In genomic region chr2:29251095-29252058, GRCm38 (mm10) we compare ENCODE assay signal across 8 mouse cellular contexts. TPM values are rescaled to one million over a fixed set of nuclear protein-coding genes. Genes with fewer than 3 reads are reported as not detected.
A peak's percentile ranks its signal among the peaks of the same experiment; 100 is the strongest.
DNase-seq lines count a peak whose midpoint lies in the region; ATAC-seq and TF ChIP-seq lines count a peak whose summit lies in the region.

No protein-coding gene starts in this region.

- WGBS in kidney, postnatal 0 days: under 1% methylated on average over 61 of the region's 61 CpGs
- WGBS in forebrain, embryonic 11.5 days: under 1% methylated on average over 61 of the region's 61 CpGs
- 1% methylated on average over 61 of the region's 61 CpGs for WGBS in intestine, postnatal 0 days
- WGBS in midbrain, embryonic 11.5 days: under 1% methylated on average over 61 of the region's 61 CpGs

- peaks cover 64% of the 10 kb centered on the region for H3K27me3 ChIP-seq in kidney, postnatal 0 days (ENCODE audit: insufficient read depth, low read length)
- H3K27me3 ChIP-seq in forebrain, embryonic 11.5 days (ENCODE audit: control insufficient read depth, insufficient read depth, low read length): peaks cover 57% of the 10 kb centered on the region
- H3K27me3 ChIP-seq in intestine, postnatal 0 days (replicated peaks; ENCODE audit: control insufficient read depth, insufficient read depth, low read length): peaks cover 86% of the 10 kb centered on the region
- H3K27me3 ChIP-seq in midbrain, embryonic 11.5 days (ENCODE audit: control insufficient read depth, insufficient read depth, low read length): peaks cover 37% of the 10 kb centered on the region

- no peak for TF ChIP-seq CTCF in kidney, postnatal 0 days (IDR thresholded peaks at IDR 0.05; ENCODE audit: low read depth)
- no peak for TF ChIP-seq CTCF in intestine, postnatal 0 days (IDR thresholded peaks at IDR 0.05; ENCODE audit: low read depth)

- peak overlapping the region; percentile 72 for H3K4me3 ChIP-seq in kidney, postnatal 0 days (replicated peaks; ENCODE audit: low read depth, low read length)
- H3K4me3 ChIP-seq in forebrain, embryonic 11.5 days (ENCODE audit: low read depth, low read length): peak overlapping the region; percentile 60
- H3K4me3 ChIP-seq in intestine, postnatal 0 days (ENCODE audit: low read depth, low read length): peak overlapping the region; percentile 66
- peak overlapping the region; percentile 62 for H3K4me3 ChIP-seq in midbrain, embryonic 11.5 days (ENCODE audit: low read depth, low read length)

- no peak for ATAC-seq in kidney, postnatal 0 days (replicated peaks; ENCODE audit: low FRiP score, low read depth)
- ATAC-seq in forebrain, embryonic 11.5 days (replicated peaks; ENCODE audit: low FRiP score): 0 out of 2 replicates have a peak, but pooled peaks have one; percentile 34
- peak; percentile 7; the same call in 1 of the 2 replicates for ATAC-seq in intestine, postnatal 0 days
- peak; percentile 36; the same call in 1 of the 2 replicates for ATAC-seq in midbrain, embryonic 11.5 days (ENCODE audit: low FRiP score)
- no peak for ATAC-seq in erythroid progenitor cell, adult 5-6 weeks (replicated peaks; ENCODE audit: low FRiP score, poor library complexity, severe bottlenecking)

- peak overlapping the region; percentile 99 for H3K4me2 ChIP-seq in kidney, postnatal 0 days (ENCODE audit: low read length)
- peak overlapping the region; percentile 99 for H3K4me2 ChIP-seq in forebrain, embryonic 11.5 days (ENCODE audit: low read depth, low read length, severe bottlenecking)
- H3K4me2 ChIP-seq in intestine, postnatal 0 days (replicated peaks; ENCODE audit: low read depth): peak overlapping the region; percentile 96
- H3K4me2 ChIP-seq in midbrain, embryonic 11.5 days: peak overlapping the region; percentile 91

- peak overlapping the region; percentile 65 for H3K9ac ChIP-seq in kidney, postnatal 0 days (ENCODE audit: low read depth, low read length)
- peak overlapping the region; percentile 65 for H3K9ac ChIP-seq in forebrain, embryonic 11.5 days (ENCODE audit: low read length)
- 0 out of 2 replicates have a peak overlapping the region, but pooled peaks have one; percentile 40 for H3K9ac ChIP-seq in intestine, postnatal 0 days (ENCODE audit: low read depth, low read length)
- peak overlapping the region; percentile 68 for H3K9ac ChIP-seq in midbrain, embryonic 11.5 days (ENCODE audit: low read length)

- peaks cover 27% of the 10 kb centered on the region; the same call in 1 of the 2 replicates for H3K4me1 ChIP-seq in kidney, postnatal 0 days (replicated peaks; ENCODE audit: insufficient read depth, low read length)
- peaks cover 33% of the 10 kb centered on the region for H3K4me1 ChIP-seq in forebrain, embryonic 11.5 days (replicated peaks; ENCODE audit: control insufficient read depth, insufficient read depth, low read length)
- peaks cover 10% of the 10 kb centered on the region; the same call in 1 of the 2 replicates for H3K4me1 ChIP-seq in intestine, postnatal 0 days (replicated peaks; ENCODE audit: control insufficient read depth, insufficient read depth, low read length)
- H3K4me1 ChIP-seq in midbrain, embryonic 11.5 days (ENCODE audit: control insufficient read depth, insufficient read depth, low read length): peaks cover 30% of the 10 kb centered on the region

- H3K9me3 ChIP-seq in kidney, postnatal 0 days (replicated peaks; ENCODE audit: low read length): no peaks in the 10 kb centered on the region
- no peaks in the 10 kb centered on the region for H3K9me3 ChIP-seq in forebrain, embryonic 11.5 days (ENCODE audit: control insufficient read depth, low read length)
- H3K9me3 ChIP-seq in intestine, postnatal 0 days (ENCODE audit: control insufficient read depth): no peaks in the 10 kb centered on the region
- H3K9me3 ChIP-seq in midbrain, embryonic 11.5 days (ENCODE audit: control insufficient read depth, low read length): no peaks in the 10 kb centered on the region

- DNase-seq in kidney, postnatal 0 days (ENCODE audit: low spot score): no peak
- DNase-seq in kidney, adult 18-20 months: no peak
- DNase-seq in MEL-GATA-1-ER (ENCODE audit: extremely low read depth, low read depth): peak; percentile 47
- peak; percentile 66 for DNase-seq in forebrain, embryonic 11.5 days (ENCODE audit: low spot score)
- peak; percentile 96 for DNase-seq in midbrain, embryonic 11.5 days (ENCODE audit: low spot score, missing footprints)
- no peak for DNase-seq in layer of hippocampus, postnatal 14 days (ENCODE audit: low spot score in 2 of 2)

- no peak overlapping the region for H3K27ac ChIP-seq in kidney, postnatal 0 days
- H3K27ac ChIP-seq in forebrain, embryonic 11.5 days (ENCODE audit: low read depth, low read length): no peak overlapping the region
- H3K27ac ChIP-seq in intestine, postnatal 0 days (ENCODE audit: low read depth, low read length): no peak overlapping the region
- H3K27ac ChIP-seq in midbrain, embryonic 11.5 days (ENCODE audit: low read depth, low read length): no peak overlapping the region

- H3K36me3 ChIP-seq in kidney, postnatal 0 days (ENCODE audit: insufficient read depth, low read length): no peaks in the 10 kb centered on the region
- H3K36me3 ChIP-seq in forebrain, embryonic 11.5 days (ENCODE audit: control insufficient read depth, insufficient read depth, low read length): no peaks in the 10 kb centered on the region
- no peaks in the 10 kb centered on the region for H3K36me3 ChIP-seq in intestine, postnatal 0 days (ENCODE audit: control insufficient read depth, insufficient read depth)
- H3K36me3 ChIP-seq in midbrain, embryonic 11.5 days (ENCODE audit: control insufficient read depth, insufficient read depth, low read length): no peaks in the 10 kb centered on the region

RNA-seq across cellular contexts. Expression of gene Ntng2, which starts 1.4 kb away (rescaled TPM):
- 2.4 TPM in 2 replicates for polyA plus RNA-seq in kidney, postnatal 0 days (2015; fragmentation: Nextera tagmentation; extraction: Ambion mirVana)
- 1.6 and 2.4 TPM in 2 replicates for polyA plus RNA-seq in forebrain, embryonic 11.5 days (2014; fragmentation: Nextera tagmentation; extraction: Ambion mirVana)
- polyA plus RNA-seq in intestine, postnatal 0 days (2015; fragmentation: Nextera tagmentation; extraction: Ambion mirVana): 0.21 TPM in 1 of 2 replicates, not detected in the other
- 3.1 and 4.6 TPM in 2 replicates for polyA plus RNA-seq in midbrain, embryonic 11.5 days (2014; fragmentation: Nextera tagmentation; extraction: Ambion mirVana)
- total RNA-seq in erythroid progenitor cell, adult 5-6 weeks (2015; ENCODE audit: low replicate concordance): 2.5 and 5.4 TPM in 2 replicates
- total RNA-seq in erythroid progenitor cell, adult 5-6 weeks (2017; ENCODE audit: low replicate concordance): 5.6 TPM in 1 of 2 replicates, not detected in the other
- 100 to 1,000 TPM; 106 to 115 TPM for total RNA-seq in layer of hippocampus, postnatal 14 days (2021)

Comparison
In these comparisons a context has a peak if more than half of its experiments do, and no peak if none do; other contexts are left out.
1. ATAC-seq: peak in forebrain, embryonic 11.5 days (single experiment), intestine, postnatal 0 days (single experiment) and midbrain, embryonic 11.5 days (single experiment); none in kidney, postnatal 0 days (single experiment) and erythroid progenitor cell, adult 5-6 weeks (single experiment).
2. DNase-seq: peak in MEL-GATA-1-ER (single experiment), forebrain, embryonic 11.5 days (single experiment) and midbrain, embryonic 11.5 days (single experiment); none in kidney, postnatal 0 days (single experiment), kidney, adult 18-20 months (single experiment) and layer of hippocampus, postnatal 14 days (0 of 2).
3. Peak in every context shown above with its lines, with median percentiles within 50 percentile points of each other: H3K4me2 ChIP-seq, H3K4me3 ChIP-seq and H3K9ac ChIP-seq.